Mouse (Mus musculus): ENCODE measurements around the gene Id4.

Id4 gene

GRCm38 (mm10) chr13:48245235-48246012, 15.6 kb upstream of the Id4 start:
- H3K36me3 ChIP-seq (ENCODE audit: insufficient read depth, low read length): no peaks in the 10 kb centered on the region

DNA sequence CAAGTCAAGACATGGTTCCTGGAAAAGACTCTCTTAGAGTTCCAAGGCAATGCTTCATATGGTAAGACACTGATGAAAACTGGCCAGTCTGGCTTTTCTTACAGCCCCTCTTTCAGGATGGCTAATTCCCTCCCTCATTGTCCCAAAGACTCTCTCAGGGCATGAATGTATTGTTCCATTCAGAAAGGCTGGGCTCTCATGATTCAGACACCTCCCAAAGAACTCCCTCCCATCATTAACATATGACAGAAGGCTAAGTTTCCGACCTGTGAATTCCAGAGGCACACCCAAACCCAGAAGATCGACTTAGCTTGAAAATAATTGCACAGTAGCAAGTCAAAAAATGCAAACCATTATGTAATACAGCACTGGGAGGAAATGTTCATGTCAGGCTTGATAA, 8.5 kb upstream of the Id4 start:
- H3K4me1 ChIP-seq (replicated peaks; ENCODE audit: low read depth, low read length): peaks cover 42% of the 10 kb centered on the region
- TF ChIP-seq CTCF (conservative IDR thresholded peaks at IDR 0.05; ENCODE audit: low read length) (no peak), NANOG (IDR thresholded peaks at IDR 0.05; ENCODE audit: borderline replicate concordance, low read length) (peak; percentile 57; the same call in 1 of the 2 replicates), POU5F1 (IDR thresholded peaks at IDR 0.05; ENCODE audit: borderline replicate concordance, low read length) (no peak)

More at GRCm38 (mm10) chr13:48245235-48246012, 15.6 kb upstream of the Id4 start:
- Histone ChIP-seq H3K27me3 (ENCODE audit: insufficient read depth, low read length) (no peaks in the 10 kb centered on the region), H3K4me3 (replicated peaks; ENCODE audit: low read length) (no peak overlapping the region), H3K9me3 (ENCODE audit: low read length) (no peaks in the 10 kb centered on the region), H3K4me1 (replicated peaks; ENCODE audit: low read depth, low read length) (peaks cover 38% of the 10 kb centered on the region)
- TF ChIP-seq NANOG (IDR thresholded peaks at IDR 0.05; ENCODE audit: borderline replicate concordance, low read length) (no peak), CTCF (conservative IDR thresholded peaks at IDR 0.05; ENCODE audit: low read length) (no peak), POU5F1 (IDR thresholded peaks at IDR 0.05; ENCODE audit: borderline replicate concordance, low read length) (no peak)

DNA sequence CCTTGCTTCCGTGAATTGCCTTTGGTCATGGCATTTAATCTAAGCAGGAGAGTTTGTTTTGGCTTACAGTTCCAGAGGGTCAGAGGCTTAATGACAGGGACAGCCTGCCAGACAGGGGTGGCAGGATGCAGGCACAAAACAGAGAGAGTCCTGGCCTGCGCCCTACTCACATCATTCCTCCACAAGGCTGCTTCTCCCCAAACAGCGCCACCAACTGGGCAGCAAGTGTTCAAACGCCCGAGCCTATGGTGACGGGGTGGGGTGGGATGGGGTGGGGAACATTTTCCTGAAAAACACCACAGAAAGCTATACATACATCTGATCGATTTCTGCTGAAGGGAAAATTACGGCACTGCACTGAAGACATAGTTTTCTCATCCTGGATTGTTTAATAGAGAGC, 6.0 kb upstream of the Id4 start:
- H3K27me3 ChIP-seq (ENCODE audit: insufficient read depth, low read length): peaks cover 6% of the 10 kb centered on the region
- 0 out of 2 replicates have a peak, but pooled peaks cover 5% of the 10 kb centered on the region for H3K36me3 ChIP-seq (ENCODE audit: insufficient read depth, low read length)
- H3K9me3 ChIP-seq (ENCODE audit: low read length): peaks cover 19% of the 10 kb centered on the region
- TF ChIP-seq NANOG (IDR thresholded peaks at IDR 0.05; ENCODE audit: borderline replicate concordance, low read length) (no peak), POU5F1 (IDR thresholded peaks at IDR 0.05; ENCODE audit: borderline replicate concordance, low read length) (no peak), CTCF (conservative IDR thresholded peaks at IDR 0.05; ENCODE audit: low read length) (no peak)
- H3K4me3 ChIP-seq (replicated peaks; ENCODE audit: low read length): no peak overlapping the region
- H3K4me1 ChIP-seq (replicated peaks; ENCODE audit: low read depth, low read length): peaks cover 41% of the 10 kb centered on the region

More for the DNA sequence above, 8.5 kb upstream of the Id4 start:
- Histone ChIP-seq H3K36me3 (ENCODE audit: insufficient read depth, low read length) (0 out of 2 replicates have a peak, but pooled peaks cover 5% of the 10 kb centered on the region), H3K27me3 (ENCODE audit: insufficient read depth, low read length) (no peaks in the 10 kb centered on the region), H3K4me3 (replicated peaks; ENCODE audit: low read length) (no peak overlapping the region), H3K9me3 (ENCODE audit: low read length) (peaks cover 19% of the 10 kb centered on the region)

DNA sequence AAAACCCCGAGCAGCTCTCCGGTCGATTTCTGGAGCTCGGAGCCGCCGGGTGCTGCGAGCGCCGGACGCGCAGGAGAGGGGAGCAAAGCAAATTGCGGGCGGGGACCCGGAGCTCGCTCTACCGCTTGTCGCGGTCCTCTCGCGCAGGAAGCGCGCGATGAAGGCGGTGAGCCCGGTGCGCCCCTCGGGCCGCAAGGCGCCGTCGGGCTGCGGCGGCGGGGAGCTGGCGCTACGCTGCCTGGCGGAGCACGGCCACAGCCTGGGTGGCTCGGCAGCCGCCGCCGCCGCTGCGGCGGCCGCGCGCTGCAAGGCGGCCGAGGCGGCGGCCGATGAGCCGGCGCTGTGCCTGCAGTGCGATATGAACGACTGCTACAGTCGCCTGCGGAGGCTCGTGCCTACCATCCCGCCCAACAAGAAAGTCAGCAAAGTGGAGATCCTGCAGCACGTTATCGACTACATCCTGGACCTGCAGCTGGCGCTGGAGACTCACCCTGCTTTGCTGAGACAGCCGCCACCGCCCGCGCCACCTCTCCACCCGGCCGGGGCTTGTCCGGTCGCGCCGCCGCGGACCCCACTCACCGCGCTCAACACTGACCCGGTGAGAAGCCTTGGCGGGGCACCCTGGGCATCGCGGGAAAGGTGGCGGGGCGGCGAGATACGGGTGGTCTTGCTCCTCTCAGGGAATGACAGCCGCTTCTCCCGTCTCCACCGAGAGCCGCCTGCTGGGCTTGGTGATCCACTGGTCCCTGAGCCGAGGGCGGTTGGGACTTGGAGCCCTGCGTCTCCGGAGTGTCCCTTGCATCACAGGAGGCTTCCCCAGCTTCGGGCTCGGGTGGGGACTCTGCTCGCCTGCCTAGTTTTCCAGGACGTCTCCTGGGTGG, 553 bp downstream of the Id4 start:
- H3K4me1 ChIP-seq (replicated peaks; ENCODE audit: low read depth, low read length): peaks cover 27% of the 10 kb centered on the region
- no peaks in the 10 kb centered on the region for H3K36me3 ChIP-seq (ENCODE audit: insufficient read depth, low read length)
- TF ChIP-seq CTCF (conservative IDR thresholded peaks at IDR 0.05; ENCODE audit: low read length): no peak
- no peak for TF ChIP-seq POU5F1 (IDR thresholded peaks at IDR 0.05; ENCODE audit: borderline replicate concordance, low read length)
- TF ChIP-seq NANOG (IDR thresholded peaks at IDR 0.05; ENCODE audit: borderline replicate concordance, low read length): no peak
- H3K4me3 ChIP-seq (replicated peaks; ENCODE audit: low read length): peak overlapping the region; percentile 86
- no peaks in the 10 kb centered on the region for H3K9me3 ChIP-seq (ENCODE audit: low read length)
- peaks cover 32% of the 10 kb centered on the region for H3K27me3 ChIP-seq (ENCODE audit: insufficient read depth, low read length)

DNA sequence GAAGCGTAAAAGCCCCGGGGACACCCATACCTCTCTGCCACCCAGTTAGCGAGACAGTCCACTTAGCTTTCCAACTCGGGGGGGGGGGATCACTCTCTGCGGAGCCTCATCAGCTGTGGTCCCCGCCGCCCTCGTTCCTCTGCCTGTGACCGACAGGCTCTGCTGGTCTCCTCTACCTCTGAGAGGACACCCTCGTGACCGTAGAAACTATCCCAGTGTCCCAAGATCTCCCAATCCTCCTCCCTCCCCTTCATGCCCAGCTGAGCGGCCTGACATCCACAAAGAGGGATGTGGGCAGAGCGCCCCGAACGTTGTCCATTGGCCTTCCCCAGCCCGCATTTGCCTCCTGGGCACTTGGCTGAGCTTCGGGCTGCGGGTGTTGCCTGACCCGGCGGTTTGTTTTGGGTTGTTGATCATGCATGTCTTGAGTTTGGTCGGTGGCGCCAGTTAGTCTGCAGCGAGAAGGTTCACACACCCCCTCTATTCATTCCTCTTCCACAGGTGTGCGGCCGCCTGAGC, 1.5 kb downstream of the Id4 start:
- Histone ChIP-seq H3K4me1 (replicated peaks; ENCODE audit: low read depth, low read length) (peaks cover 27% of the 10 kb centered on the region), H3K36me3 (ENCODE audit: insufficient read depth, low read length) (no peaks in the 10 kb centered on the region), H3K27me3 (ENCODE audit: insufficient read depth, low read length) (peaks cover 40% of the 10 kb centered on the region), H3K9me3 (ENCODE audit: low read length) (no peaks in the 10 kb centered on the region), H3K4me3 (replicated peaks; ENCODE audit: low read length) (peak overlapping the region; percentile 86)
- TF ChIP-seq POU5F1 (IDR thresholded peaks at IDR 0.05; ENCODE audit: borderline replicate concordance, low read length) (no peak), NANOG (IDR thresholded peaks at IDR 0.05; ENCODE audit: borderline replicate concordance, low read length) (no peak), CTCF (conservative IDR thresholded peaks at IDR 0.05; ENCODE audit: low read length) (no peak)

- peaks cover 20% of the 10 kb centered on the region for H3K4me1 ChIP-seq (replicated peaks; ENCODE audit: low read depth, low read length)
- H3K36me3 ChIP-seq (ENCODE audit: insufficient read depth, low read length): no peaks in the 10 kb centered on the region
- TF ChIP-seq CTCF (conservative IDR thresholded peaks at IDR 0.05; ENCODE audit: low read length) (no peak), NANOG (IDR thresholded peaks at IDR 0.05; ENCODE audit: borderline replicate concordance, low read length) (no peak), POU5F1 (IDR thresholded peaks at IDR 0.05; ENCODE audit: borderline replicate concordance, low read length) (no peak)
- H3K4me3 ChIP-seq (replicated peaks; ENCODE audit: low read length): no peak overlapping the region
- H3K9me3 ChIP-seq (ENCODE audit: low read length): no peaks in the 10 kb centered on the region
- H3K27me3 ChIP-seq (ENCODE audit: insufficient read depth, low read length): peaks cover 54% of the 10 kb centered on the region
Observed at GRCm38 (mm10) chr13:48265029-48265428, 4.0 kb downstream of the Id4 start.

DNA sequence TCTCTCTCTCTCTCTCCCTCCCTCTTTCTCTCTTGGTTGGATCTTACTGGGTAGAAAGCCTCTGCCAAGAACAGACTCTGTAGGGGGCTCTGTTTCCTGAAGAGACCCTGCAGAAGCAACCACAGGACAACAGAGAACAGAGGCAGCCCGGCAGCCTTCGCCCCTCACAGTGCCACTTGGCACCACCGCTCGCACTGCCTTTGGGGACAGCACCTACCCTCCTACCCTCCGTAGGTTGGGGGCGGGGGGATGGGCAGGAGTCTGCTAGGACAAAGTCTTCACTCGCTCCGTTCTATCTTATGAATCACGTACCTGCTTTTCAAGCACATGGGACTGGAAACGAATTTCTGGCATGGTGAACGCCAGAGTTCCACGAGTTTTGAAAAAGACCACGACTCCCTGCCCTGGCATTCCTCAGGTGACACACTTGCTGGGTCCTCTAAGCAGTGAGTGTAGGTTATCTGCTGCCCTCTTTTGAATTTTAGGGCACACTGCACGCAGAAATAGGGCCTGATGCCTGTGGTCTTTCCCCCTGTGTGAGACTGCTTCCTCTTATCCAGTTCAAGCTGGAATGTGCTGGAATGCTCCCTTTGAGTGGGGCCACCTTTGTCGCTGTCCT, 12.5 kb downstream of the Id4 start:
- Histone ChIP-seq H3K4me3 (replicated peaks; ENCODE audit: low read length) (peak overlapping the region; percentile 54), H3K27me3 (ENCODE audit: insufficient read depth, low read length) (peaks cover 16% of the 10 kb centered on the region), H3K4me1 (replicated peaks; ENCODE audit: low read depth, low read length) (peaks cover 11% of the 10 kb centered on the region), H3K9me3 (ENCODE audit: low read length) (no peaks in the 10 kb centered on the region), H3K36me3 (ENCODE audit: insufficient read depth, low read length) (no peaks in the 10 kb centered on the region)
- no peak for TF ChIP-seq POU5F1 (IDR thresholded peaks at IDR 0.05; ENCODE audit: borderline replicate concordance, low read length)
- no peak for TF ChIP-seq NANOG (IDR thresholded peaks at IDR 0.05; ENCODE audit: borderline replicate concordance, low read length)
- TF ChIP-seq CTCF (conservative IDR thresholded peaks at IDR 0.05; ENCODE audit: low read length): peak; percentile 58
